Mouse (Mus musculus): ENCODE measurements around the gene Vmn1r1.
A peak's percentile ranks its signal among the peaks of the same experiment; 100 is the strongest.
"Not testable (repeated sequence)": the region's sequence is repeated elsewhere in the genome, so short reads cannot be mapped to it uniquely, and the experiment has no call there.

Gene Vmn1r1

GRCm38 (mm10) chr1:182164386-182164785, at the start of gene Vmn1r1:
TSS of gene Vmn1r1 (minus strand) at chr1:182164486.
- DNase-seq (ENCODE audit: extremely low read depth, low read depth, low spot score), result no peak

- no peak for DNase-seq (ENCODE audit: extremely low read depth, low read depth, low spot score)
Observed at GRCm38 (mm10) chr1:182210322-182210721, 46.0 kb upstream of the Vmn1r1 start.

- no peak for DNase-seq (ENCODE audit: extremely low read depth, low read depth, low spot score)
Observed at GRCm38 (mm10) chr1:182192581-182192980, 28.3 kb upstream of the Vmn1r1 start.

- DNase-seq (ENCODE audit: extremely low read depth, low read depth, low spot score), result no peak
Observed at GRCm38 (mm10) chr1:182191816-182192545, 27.7 kb upstream of the Vmn1r1 start.

GRCm38 (mm10) chr1:182191181-182191580, 26.9 kb upstream of the Vmn1r1 start:
- DNase-seq (ENCODE audit: extremely low read depth, low read depth, low spot score), result no peak

- DNase-seq (ENCODE audit: extremely low read depth, low read depth, low spot score), result peak; percentile 33
Observed at GRCm38 (mm10) chr1:182189669-182190440, 25.6 kb upstream of the Vmn1r1 start.

- not testable (repeated sequence) for DNase-seq (ENCODE audit: extremely low read depth, low read depth, low spot score)
Observed at GRCm38 (mm10) chr1:182182449-182182848, 18.2 kb upstream of the Vmn1r1 start.

GRCm38 (mm10) chr1:182181456-182182305, 17.4 kb upstream of the Vmn1r1 start:
- DNase-seq (ENCODE audit: extremely low read depth, low read depth, low spot score), result no peak

GRCm38 (mm10) chr1:182176985-182177384, 12.7 kb upstream of the Vmn1r1 start:
- not testable (repeated sequence) for DNase-seq (ENCODE audit: extremely low read depth, low read depth, low spot score)

GRCm38 (mm10) chr1:182170206-182170605, 5.9 kb upstream of the Vmn1r1 start:
- not testable (repeated sequence) for DNase-seq (ENCODE audit: extremely low read depth, low read depth, low spot score)

GRCm38 (mm10) chr1:182162951-182163350, 1.3 kb downstream of the Vmn1r1 start:
- no peak for DNase-seq (ENCODE audit: extremely low read depth, low read depth, low spot score)

- no peak for DNase-seq (ENCODE audit: extremely low read depth, low read depth, low spot score)
Observed at GRCm38 (mm10) chr1:182159575-182159974, 4.7 kb downstream of the Vmn1r1 start.

- no peak for DNase-seq (ENCODE audit: extremely low read depth, low read depth, low spot score)
Observed at GRCm38 (mm10) chr1:182157734-182158133, 6.6 kb downstream of the Vmn1r1 start.

- DNase-seq (ENCODE audit: extremely low read depth, low read depth, low spot score), result no peak
Observed at GRCm38 (mm10) chr1:182149966-182150365, 14.3 kb downstream of the Vmn1r1 start.

GRCm38 (mm10) chr1:182148864-182149514, 15.3 kb downstream of the Vmn1r1 start:
- DNase-seq (ENCODE audit: extremely low read depth, low read depth, low spot score), result no peak

- DNase-seq (ENCODE audit: extremely low read depth, low read depth, low spot score), result no peak
Observed at GRCm38 (mm10) chr1:182145546-182145945, 18.7 kb downstream of the Vmn1r1 start.

GRCm38 (mm10) chr1:182143288-182143687, 21.0 kb downstream of the Vmn1r1 start:
- DNase-seq (ENCODE audit: extremely low read depth, low read depth, low spot score), result no peak

- no peak for DNase-seq (ENCODE audit: extremely low read depth, low read depth, low spot score)
Observed at GRCm38 (mm10) chr1:182142725-182143124, 21.6 kb downstream of the Vmn1r1 start.

- no peak for DNase-seq (ENCODE audit: extremely low read depth, low read depth, low spot score)
Observed at GRCm38 (mm10) chr1:182140370-182140769, 23.9 kb downstream of the Vmn1r1 start.

GRCm38 (mm10) chr1:182139937-182140336, 24.3 kb downstream of the Vmn1r1 start:
- no peak for DNase-seq (ENCODE audit: extremely low read depth, low read depth, low spot score)

- DNase-seq (ENCODE audit: extremely low read depth, low read depth, low spot score), result no peak
Observed at GRCm38 (mm10) chr1:182138172-182138571, 26.1 kb downstream of the Vmn1r1 start.
